Mouse (Mus musculus) 3T3-L1 (cell line): Measurements from ENCODE around the gene Tpsb2.

Experiments used
- DNase-seq: peaks from one replicate; pipeline ENCODE4 v3.0.0-alpha.2; 2015; ENCODE audit warnings: low read depth, low spot score

Gene Tpsb2

GRCm38 (mm10) chr17:25366005-25366404 lies at the start of gene Tpsb2:
TSS of gene Tpsb2 (plus strand) at chr17:25366305.
- DNase-seq, result no peak

- DNase-seq, result no peak
Measured at GRCm38 (mm10) chr17:25318354-25318753, 47.8 kb upstream of the Tpsb2 start, which contains the start of gene Prss29. TSS of gene Prss29 (plus strand) at chr17:25318654.

- DNase-seq, result no peak
Measured at GRCm38 (mm10) chr17:25320819-25321218, 45.3 kb upstream of the Tpsb2 start.

- DNase-seq, result no peak
Measured at GRCm38 (mm10) chr17:25322930-25323329, 43.2 kb upstream of the Tpsb2 start.

- no peak for DNase-seq
Measured at GRCm38 (mm10) chr17:25332321-25332720, 33.8 kb upstream of the Tpsb2 start.

- DNase-seq, result peak; percentile 63
Measured at GRCm38 (mm10) chr17:25333943-25334342, 32.2 kb upstream of the Tpsb2 start.

GRCm38 (mm10) chr17:25338218-25338617 lies 27.9 kb upstream of the Tpsb2 start:
- no peak for DNase-seq

- no peak for DNase-seq
Measured at GRCm38 (mm10) chr17:25340003-25340402, 26.1 kb upstream of the Tpsb2 start.

- DNase-seq, result no peak
Measured at GRCm38 (mm10) chr17:25341490-25341889, 24.6 kb upstream of the Tpsb2 start.

- no peak for DNase-seq
Measured at GRCm38 (mm10) chr17:25345462-25345861, 20.6 kb upstream of the Tpsb2 start, which contains the start of gene Tpsab1. TSS of gene Tpsab1 (minus strand) at chr17:25345562.

- DNase-seq, result no peak
Measured at GRCm38 (mm10) chr17:25361291-25361690, 4.8 kb upstream of the Tpsb2 start.

GRCm38 (mm10) chr17:25363726-25364125 lies 2.4 kb upstream of the Tpsb2 start:
- peak; percentile 72 for DNase-seq

- no peak for DNase-seq
Measured at GRCm38 (mm10) chr17:25368973-25369372, 2.9 kb downstream of the Tpsb2 start, which contains the start of gene Tpsg1. TSS of gene Tpsg1 (plus strand) at chr17:25369273.

GRCm38 (mm10) chr17:25372491-25372890 lies 6.4 kb downstream of the Tpsb2 start:
- DNase-seq, result no peak

GRCm38 (mm10) chr17:25374011-25374410 lies 7.9 kb downstream of the Tpsb2 start:
- no peak for DNase-seq

GRCm38 (mm10) chr17:25394526-25394925 lies 28.4 kb downstream of the Tpsb2 start:
- no peak for DNase-seq

- peak; percentile 84 for DNase-seq
Measured at GRCm38 (mm10) chr17:25397804-25398519, 31.9 kb downstream of the Tpsb2 start.

GRCm38 (mm10) chr17:25398520-25398838 lies 32.4 kb downstream of the Tpsb2 start:
- no peak for DNase-seq

- peak; percentile 39 for DNase-seq
Measured at GRCm38 (mm10) chr17:25400443-25400842, 34.3 kb downstream of the Tpsb2 start.

- no peak for DNase-seq
Measured at GRCm38 (mm10) chr17:25401491-25401890, 35.4 kb downstream of the Tpsb2 start.

GRCm38 (mm10) chr17:25402224-25402623 lies 36.1 kb downstream of the Tpsb2 start:
- DNase-seq, result no peak

GRCm38 (mm10) chr17:25404190-25404589 lies 38.1 kb downstream of the Tpsb2 start:
- no peak for DNase-seq

- no peak for DNase-seq
Measured at GRCm38 (mm10) chr17:25405224-25405895, 39.3 kb downstream of the Tpsb2 start.
